Mouse (Mus musculus) brain, embryonic 18.5 days (tissue): ENCODE measurements at regions not wholly inside any gene's neighbourhood (a gene's known extent, or its start where the extent isn't known, plus 50 kb on each side); places are given as distances from the start of the nearest gene placed in this dataset.
"Not testable (repeated sequence)": the region's sequence is repeated elsewhere in the genome, so short reads cannot be mapped to it uniquely, and the experiment has no call there.

Experiments
- DNase-seq: peaks from one replicate; pipeline ENCODE4 v3.0.0-alpha.2; 2012; ENCODE audit warnings: low read depth, low spot score

GRCm38 (mm10) chr10:15046285-15046684 is 328.3 kb upstream of the Gje1 start:
- no peak for DNase-seq

- no peak for DNase-seq
Observed at GRCm38 (mm10) chr10:15037571-15037970, 319.6 kb upstream of the Gje1 start.

GRCm38 (mm10) chr10:15031517-15031916 is 313.5 kb upstream of the Gje1 start:
- no peak for DNase-seq

- DNase-seq = no peak
Observed at GRCm38 (mm10) chr10:15029151-15029550, 311.1 kb upstream of the Gje1 start.

GRCm38 (mm10) chr10:15013919-15014318 is 295.9 kb upstream of the Gje1 start:
- DNase-seq = no peak

- DNase-seq = no peak
Observed at GRCm38 (mm10) chr10:14996374-14996773, 278.4 kb upstream of the Gje1 start.

- DNase-seq = no peak
Observed at GRCm38 (mm10) chr10:14989601-14990140, 271.7 kb upstream of the Gje1 start.

- not testable (repeated sequence) for DNase-seq
Observed at GRCm38 (mm10) chr10:14986566-14986965, 268.6 kb upstream of the Gje1 start.

GRCm38 (mm10) chr10:14978093-14978755 is 260.2 kb upstream of the Gje1 start:
- no peak for DNase-seq

- no peak for DNase-seq
Observed at GRCm38 (mm10) chr10:14977268-14978000, 259.4 kb upstream of the Gje1 start.

- DNase-seq = no peak
Observed at GRCm38 (mm10) chr10:14969726-14970125, 251.7 kb upstream of the Gje1 start.

- no peak for DNase-seq
Observed at GRCm38 (mm10) chr10:14967645-14968044, 249.6 kb upstream of the Gje1 start.

- not testable (repeated sequence) for DNase-seq
Observed at GRCm38 (mm10) chr10:14966771-14967170, 248.8 kb upstream of the Gje1 start.

- DNase-seq = peak; percentile 36
Observed at GRCm38 (mm10) chr10:14952899-14953478, 235.0 kb upstream of the Gje1 start.

- DNase-seq = no peak
Observed at GRCm38 (mm10) chr10:14941875-14942274, 223.9 kb upstream of the Gje1 start.
